Mouse (Mus musculus) liver, embryonic 14.5 days (tissue): ENCODE results near the gene Lrrc71. TPM values are rescaled to one million over a fixed set of nuclear protein-coding genes. Genes with fewer than 3 reads are reported as not detected.

Experiments
- ATAC-seq: fragments of 200-750 bp; cut with Nextera tagmentation; 2 replicates; pipeline ENCODE4 v1.8.0; 2017; ENCODE audit warnings: moderate number of reproducible peaks, mild to moderate bottlenecking, moderate library complexity; ENCODE audit not compliant: insufficient read depth
- DNase-seq, 3 experiments: peaks; one replicate each; pipeline ENCODE4 v3.0.0-alpha.2; 2012 to 2013; ENCODE audit warnings: low read depth in 3 of 3, low spot score in 3 of 3
- H3K27ac ChIP-seq: fragments of 300-500 bp; sonication (generic); 2 replicates; pipeline ENCODE4 v1.5.1; 2014; ENCODE audit warnings: moderate library complexity, mild to moderate bottlenecking, control low read depth, inconsistent platforms
- H3K27me3 ChIP-seq: fragments of 300-500 bp; sonication (generic); 2 replicates; pipeline ENCODE4 v1.6.1; 2014; ENCODE audit warnings: mild to moderate bottlenecking, low read length, moderate library complexity; ENCODE audit not compliant: control insufficient read depth, insufficient read depth
- H3K36me3 ChIP-seq: fragments of 300-500 bp; sonication (generic); replicated peaks from 2 replicates; pipeline ENCODE4 v1.6.1; 2014; ENCODE audit warnings: low read depth; ENCODE audit not compliant: control insufficient read depth, insufficient read depth
- H3K4me1 ChIP-seq, 2 experiments: fragments of 200-500 bp in 1 of 2; fragments of 300-500 bp in 1 of 2; sonication (generic) in 1 of 2; replicated peaks; 2 replicates each; pipeline ENCODE4 v1.6.1; 2012 to 2014; ENCODE audit warnings: antibody characterized with exemption in 1 of 2, inconsistent platforms in 1 of 2, low read length in 1 of 2; ENCODE audit not compliant: control insufficient read depth in 2 of 2, insufficient read depth in 2 of 2
- H3K4me2 ChIP-seq: fragments of 300-500 bp; sonication (generic); 2 replicates; pipeline ENCODE4 v1.6.1; 2014; ENCODE audit warnings: low read depth, mild to moderate bottlenecking, control low read depth, moderate library complexity
- H3K4me3 ChIP-seq, 2 experiments: fragments of 200-500 bp in 1 of 2; fragments of 300-500 bp in 1 of 2; sonication (generic) in 1 of 2; 2 replicates each; pipeline ENCODE4 v1.5.1; 2012 to 2014; ENCODE audit warnings: low read depth in 2 of 2, low read length in 2 of 2, mild to moderate bottlenecking in 2 of 2, control low read depth in 1 of 2, inconsistent platforms in 1 of 2, moderate library complexity in 1 of 2; ENCODE audit not compliant: insufficient read depth in 1 of 2
- H3K9ac ChIP-seq: fragments of 300-500 bp; sonication (generic); replicated peaks from 2 replicates; pipeline ENCODE4 v1.6.1; 2014; ENCODE audit warnings: mild to moderate bottlenecking, control low read depth, moderate library complexity
- H3K9me3 ChIP-seq: fragments of 300-500 bp; sonication (generic); 2 replicates; pipeline ENCODE4 v1.6.1; 2016; ENCODE audit warnings: low read length, mixed read lengths; ENCODE audit not compliant: control insufficient read depth
- CTCF ChIP-seq: IDR thresholded peaks from 2 replicates; pipeline ENCODE4 v1.5.1; 2016; ENCODE audit warnings: antibody characterized with exemption, low read depth, control low read depth
- EP300 ChIP-seq: IDR thresholded peaks from 2 replicates; pipeline ENCODE4 v1.6.1; 2016; ENCODE audit warnings: antibody characterized with exemption, low read depth
- WGBS: fragments of 180-500 bp; shearing (Covaris S2); extraction: QIAGEN DNeasy Blood & Tissue Kit; methylation state at CpG from one replicate; pipeline ENCODE4 v1.1.7; 2014; ENCODE audit not compliant: insufficient replicate concordance; 5-methylcytosine and 5-hydroxymethylcytosine counted together
- polyA plus RNA-seq, 2 experiments: library from polyadenylated mRNA; depleted of rRNA in 1 of 2; stranded (reverse) in 1 of 2; unstranded in 1 of 2; fragments of >200 nt; fragmentation: Nextera tagmentation in 1 of 2; extraction: Ambion mirVana in 1 of 2; gene quantifications; 2 replicates each; pipeline versions ENCODE4 v1.2.1 to v1.2.3; 2012 to 2014

The Lrrc71 gene
- polyA plus RNA-seq, 2 experiments: 0.08 to 0.29 TPM

DNA sequence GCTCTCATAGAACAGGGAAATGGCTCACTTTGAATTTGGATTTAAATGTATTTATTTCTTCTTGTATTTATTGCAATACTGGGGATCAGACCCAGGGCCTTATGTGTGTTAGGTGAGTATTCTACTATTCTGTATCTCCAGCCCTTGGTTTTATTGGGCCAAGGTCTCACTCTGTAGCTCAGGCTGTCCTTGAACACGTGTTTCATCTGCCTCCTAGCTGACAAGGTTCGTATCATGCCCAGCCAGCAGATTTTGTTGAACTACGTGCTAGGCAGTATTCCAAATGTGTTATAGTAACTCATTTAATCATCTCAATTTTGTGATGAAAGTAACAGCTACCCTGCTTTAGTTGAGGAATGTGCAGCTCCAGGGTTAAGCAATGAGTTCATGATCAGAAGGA is 6.4 kb downstream of the Lrrc71 start:
- Histone ChIP-seq H3K4me2 (no peak overlapping the region), H3K27ac (no peak overlapping the region), H3K9ac (no peak overlapping the region), H3K4me3 (no peak overlapping the region), H3K36me3 (no peaks in the 10 kb centered on the region), H3K27me3 (no peaks in the 10 kb centered on the region), H3K9me3 (no peaks in the 10 kb centered on the region), H3K4me1 (no peaks in the 10 kb centered on the region)
- TF ChIP-seq CTCF (no peak), EP300 (no peak)
- no peak for ATAC-seq
- no peak for DNase-seq
- 61% methylated on average over 3 of the region's 3 CpGs for WGBS

DNA sequence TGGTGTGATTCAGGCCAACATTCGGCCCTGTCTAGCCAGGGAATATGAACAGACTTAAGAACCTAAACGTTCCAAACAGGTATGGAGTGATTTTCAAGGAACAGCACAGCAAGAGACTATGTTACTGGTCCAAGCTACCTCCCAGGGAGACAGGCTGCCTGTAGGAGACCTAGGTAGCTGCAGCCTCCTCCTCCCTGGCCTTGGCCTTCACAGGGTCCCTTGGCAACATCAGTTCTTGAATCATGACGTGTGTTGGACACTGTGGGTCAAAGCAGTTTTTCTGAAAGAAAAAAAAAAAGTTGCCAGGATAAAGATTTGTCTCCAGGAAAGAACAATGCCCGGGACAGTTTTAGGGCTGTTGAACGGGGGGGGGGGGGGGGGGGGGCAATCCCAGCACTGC is 9.5 kb downstream of the Lrrc71 start:
- no peak overlapping the region for H3K4me3 ChIP-seq
- H3K4me1 ChIP-seq: no peaks in the 10 kb centered on the region
- WGBS: 37% methylated on average over 5 of the region's 5 CpGs
- H3K36me3 ChIP-seq: no peaks in the 10 kb centered on the region
- ATAC-seq (no peak), DNase-seq (no peak)
- H3K27ac ChIP-seq: no peak overlapping the region
- no peak overlapping the region for H3K9ac ChIP-seq
- no peaks in the 10 kb centered on the region for H3K9me3 ChIP-seq
- H3K27me3 ChIP-seq: no peaks in the 10 kb centered on the region
- H3K4me2 ChIP-seq: no peak overlapping the region
- TF ChIP-seq CTCF (no peak), EP300 (no peak)

DNA sequence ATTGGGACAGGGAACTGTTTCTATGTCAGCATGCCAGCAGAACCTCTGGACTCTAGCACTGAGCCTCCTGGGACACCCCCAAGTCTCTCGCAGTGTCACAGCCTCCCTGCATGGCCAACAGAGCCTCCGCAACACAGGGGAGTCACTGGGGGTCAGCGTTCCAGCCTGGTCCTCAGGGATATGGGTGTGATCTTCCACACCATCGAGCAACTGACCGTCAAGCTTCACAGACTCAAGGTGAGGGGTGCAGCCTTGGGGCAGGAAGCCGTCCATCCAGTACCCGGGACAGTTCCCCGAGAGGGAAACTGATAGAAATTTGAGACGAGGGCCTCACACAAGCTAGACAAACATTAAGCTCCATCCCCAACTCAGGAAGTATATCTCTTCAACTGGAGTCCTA is 13.1 kb downstream of the Lrrc71 start:
- TF ChIP-seq CTCF: no peak
- TF ChIP-seq EP300: no peak
- DNase-seq (no peak), ATAC-seq (no peak)
- H3K9me3 ChIP-seq: no peaks in the 10 kb centered on the region
- H3K36me3 ChIP-seq: no peaks in the 10 kb centered on the region
- 68% methylated on average over 9 of the region's 9 CpGs for WGBS
- no peaks in the 10 kb centered on the region for H3K4me1 ChIP-seq
- no peak overlapping the region for H3K9ac ChIP-seq
- H3K4me2 ChIP-seq: no peak overlapping the region
- no peaks in the 10 kb centered on the region for H3K27me3 ChIP-seq
- no peak overlapping the region for H3K4me3 ChIP-seq
- no peak overlapping the region for H3K27ac ChIP-seq

GRCm38 (mm10) chr3:87733984-87734761 is 14.3 kb downstream of the Lrrc71 start:
- ATAC-seq (no peak), DNase-seq (no peak)

DNA sequence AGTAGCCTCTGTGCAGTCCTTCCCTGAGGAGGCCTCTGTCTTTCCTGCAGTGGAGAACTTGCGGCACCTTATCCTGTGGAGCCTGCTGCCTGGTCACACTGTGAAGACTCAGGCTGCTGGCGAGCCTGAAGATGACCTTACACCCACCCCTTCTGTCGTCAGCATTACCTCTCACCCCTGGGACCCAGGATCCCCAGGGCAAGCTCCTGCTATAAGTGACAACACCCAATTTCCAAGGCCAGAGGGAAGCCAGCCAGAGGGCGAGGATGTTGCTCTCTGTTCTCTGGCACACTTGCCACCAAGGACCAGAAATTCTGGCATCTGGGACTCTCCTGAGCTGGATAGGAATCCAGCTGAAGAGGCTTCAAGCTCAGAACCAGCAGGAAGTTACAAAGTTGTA is 15.3 kb downstream of the Lrrc71 start:
- Histone ChIP-seq H3K9me3 (no peaks in the 10 kb centered on the region), H3K9ac (no peak overlapping the region), H3K4me1 (no peaks in the 10 kb centered on the region), H3K4me3 (no peak overlapping the region), H3K36me3 (no peaks in the 10 kb centered on the region), H3K27ac (no peak overlapping the region), H3K4me2 (no peak overlapping the region), H3K27me3 (no peaks in the 10 kb centered on the region)
- no peak for DNase-seq
- WGBS: 48% methylated on average over 4 of the region's 4 CpGs
- TF ChIP-seq EP300 (no peak), CTCF (no peak)
- no peak for ATAC-seq

More at GRCm38 (mm10) chr3:87733984-87734761, 14.3 kb downstream of the Lrrc71 start:
- 65% methylated on average over 11 of the region's 11 CpGs for WGBS
- Histone ChIP-seq H3K36me3 (no peaks in the 10 kb centered on the region), H3K4me1 (no peaks in the 10 kb centered on the region), H3K9me3 (no peaks in the 10 kb centered on the region), H3K4me2 (no peak overlapping the region), H3K9ac (no peak overlapping the region), H3K4me3 (no peak overlapping the region), H3K27ac (no peak overlapping the region), H3K27me3 (no peaks in the 10 kb centered on the region)
- TF ChIP-seq CTCF: no peak
- TF ChIP-seq EP300: no peak
